Mouse (Mus musculus) limb, embryonic 11.5 days (tissue): ENCODE data around the gene Sema4a. TPM values are rescaled to one million over a fixed set of nuclear protein-coding genes. Genes with fewer than 3 reads are reported as not detected.

Experiments used
- ATAC-seq: fragments of 200-750 bp; cut with Nextera tagmentation; 2 replicates; pipeline ENCODE4 v1.8.0; 2017; ENCODE audit warnings: low read depth; ENCODE audit not compliant: insufficient number of reproducible peaks, low FRiP score, low TSS enrichment
- DNase-seq: peaks from one replicate; pipeline ENCODE4 v3.0.0-alpha.2; 2015; ENCODE audit warnings: low spot score
- H3K27ac ChIP-seq: fragments of 300-500 bp; sonication (generic); replicated peaks from 2 replicates; pipeline ENCODE4 v1.5.1; 2014; ENCODE audit warnings: low read depth, mild to moderate bottlenecking, low read length
- H3K27me3 ChIP-seq: fragments of 300-500 bp; sonication (generic); 2 replicates; pipeline ENCODE4 v1.6.1; 2014; ENCODE audit warnings: mild to moderate bottlenecking, low read length, mixed read lengths; ENCODE audit not compliant: control insufficient read depth, insufficient read depth
- H3K36me3 ChIP-seq: fragments of 300-500 bp; sonication (generic); 2 replicates; pipeline ENCODE4 v1.6.1; 2014; ENCODE audit warnings: mild to moderate bottlenecking, low read length, moderate library complexity, mixed read lengths; ENCODE audit not compliant: control insufficient read depth, insufficient read depth
- H3K4me1 ChIP-seq: fragments of 300-500 bp; sonication (generic); 2 replicates; pipeline ENCODE4 v1.6.1; 2014; ENCODE audit warnings: low read length, mixed read lengths; ENCODE audit not compliant: control insufficient read depth, insufficient read depth
- H3K4me2 ChIP-seq: fragments of 300-500 bp; sonication (generic); 2 replicates; pipeline ENCODE4 v1.6.1; 2014; ENCODE audit warnings: low read depth, mild to moderate bottlenecking, moderate library complexity; ENCODE audit not compliant: severe bottlenecking
- H3K4me3 ChIP-seq: fragments of 300-500 bp; sonication (generic); 2 replicates; pipeline ENCODE4 v1.5.1; 2014; ENCODE audit warnings: low read depth, low read length
- H3K9ac ChIP-seq: fragments of 300-500 bp; sonication (generic); 2 replicates; pipeline ENCODE4 v1.6.1; 2014; ENCODE audit warnings: mild to moderate bottlenecking, low read length
- H3K9me3 ChIP-seq: fragments of 300-500 bp; sonication (generic); 2 replicates; pipeline ENCODE4 v1.6.1; 2016; ENCODE audit warnings: low read length; ENCODE audit not compliant: control insufficient read depth
- WGBS: fragments of 180-500 bp; shearing (Covaris S2); extraction: QIAGEN DNeasy Blood & Tissue Kit; methylation state at CpG from one replicate; pipeline ENCODE4 v1.1.7; 2014; 5-methylcytosine and 5-hydroxymethylcytosine counted together
- polyA plus RNA-seq: library from polyadenylated mRNA; unstranded; fragments of >200 nt; fragmentation: Nextera tagmentation; extraction: Ambion mirVana; gene quantifications from 2 replicates; pipeline ENCODE4 v1.2.1, GENCODE M21; 2014

The Sema4a gene
- polyA plus RNA-seq, 1 experiment from 2014 or later = 5.4 TPM

DNA sequence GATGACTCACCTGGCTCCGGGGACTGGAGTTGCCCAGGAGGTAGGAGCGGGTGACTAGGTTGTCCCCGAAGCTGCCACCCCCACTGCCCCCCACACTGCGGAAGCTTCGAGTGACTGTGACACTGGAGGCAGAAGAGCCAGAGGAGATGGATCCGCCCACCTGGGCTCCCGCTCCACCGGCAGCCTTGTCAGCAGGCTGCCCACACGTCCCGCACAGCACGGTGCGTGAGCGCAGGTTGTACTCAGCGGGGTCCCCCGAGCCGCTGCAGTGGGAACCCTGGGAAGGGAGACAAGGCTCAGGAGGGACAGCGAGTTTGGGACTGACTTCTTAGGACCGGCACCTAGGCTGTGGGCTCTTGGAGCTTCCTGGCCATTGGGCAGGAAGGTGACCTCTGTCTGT, 21.4 kb upstream of the Sema4a start:
- H3K36me3 ChIP-seq = no peaks in the 10 kb centered on the region
- 24% methylated on average over 16 of the region's 18 CpGs for WGBS

DNA sequence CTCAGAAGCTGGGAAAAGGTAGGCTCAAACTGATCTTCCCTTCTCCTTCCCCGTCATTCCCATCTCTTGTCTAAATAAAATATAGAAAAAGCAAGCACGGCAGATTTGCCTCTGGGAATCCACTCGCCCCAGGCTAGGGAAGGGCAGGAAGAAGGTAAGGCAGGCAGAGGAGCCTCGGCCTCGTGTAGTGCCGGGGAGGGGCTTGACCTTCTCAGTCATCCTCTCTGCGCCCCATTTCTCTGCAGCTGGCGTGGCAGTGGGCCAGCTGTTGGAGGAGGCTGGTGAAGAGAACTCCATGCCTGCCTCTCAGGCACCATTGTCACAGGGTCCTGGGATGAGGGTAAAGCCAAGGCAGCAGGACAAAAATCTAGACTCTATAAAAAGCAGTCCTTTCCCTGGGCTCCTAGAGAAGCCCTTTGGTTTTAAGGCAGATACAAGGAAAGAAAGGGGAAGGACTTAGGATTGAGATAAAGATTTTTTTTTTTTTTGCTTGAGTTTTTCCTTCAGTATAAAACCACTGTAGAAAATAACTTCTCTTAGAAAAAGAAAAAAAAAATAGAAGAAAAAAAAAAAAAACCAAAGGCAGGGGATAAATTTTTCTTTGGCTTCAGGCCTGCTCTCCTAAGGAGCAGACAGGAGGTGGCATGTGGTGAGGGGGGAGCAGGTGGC, 20.5 kb upstream of the Sema4a start:
- 55% methylated on average over 8 of the region's 8 CpGs for WGBS
- H3K9ac ChIP-seq = no peak overlapping the region
- H3K9me3 ChIP-seq = no peaks in the 10 kb centered on the region
- H3K4me1 ChIP-seq = peaks cover 4% of the 10 kb centered on the region; the same call in 1 of the 2 replicates
- no peak overlapping the region for H3K4me3 ChIP-seq
- no peak overlapping the region for H3K27ac ChIP-seq
- H3K27me3 ChIP-seq = peaks cover 37% of the 10 kb centered on the region
- no peaks in the 10 kb centered on the region for H3K36me3 ChIP-seq
- ATAC-seq = no peak
- no peak for DNase-seq
- H3K4me2 ChIP-seq = no peak overlapping the region

More for the DNA sequence above, 21.4 kb upstream of the Sema4a start:
- no peaks in the 10 kb centered on the region for H3K9me3 ChIP-seq
- peaks cover 4% of the 10 kb centered on the region; the same call in 1 of the 2 replicates for H3K4me1 ChIP-seq
- no peak overlapping the region for H3K9ac ChIP-seq
- peaks cover 41% of the 10 kb centered on the region for H3K27me3 ChIP-seq
- no peak overlapping the region for H3K4me3 ChIP-seq
- no peak overlapping the region for H3K27ac ChIP-seq
- ATAC-seq (no peak), DNase-seq (no peak)
- H3K4me2 ChIP-seq = no peak overlapping the region

DNA sequence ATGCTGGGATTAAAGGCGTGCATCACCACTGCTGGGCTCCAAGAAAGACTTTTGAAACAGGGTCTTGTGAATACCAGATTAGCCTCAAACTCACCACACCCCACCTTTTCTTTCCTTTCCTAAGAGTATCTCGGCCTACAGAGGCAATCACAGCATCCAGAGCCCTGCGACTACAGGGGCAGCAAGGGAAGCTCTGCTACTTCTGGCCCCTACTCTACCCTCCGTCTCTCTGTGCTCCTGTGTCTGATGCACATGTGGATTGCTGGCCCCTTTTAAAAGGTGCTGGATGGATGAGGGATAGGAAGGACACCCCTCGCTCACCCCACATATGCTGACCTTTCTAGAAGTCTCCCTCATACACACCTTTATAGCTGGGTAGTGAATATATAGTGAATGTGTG, 19.7 kb upstream of the Sema4a start:
- H3K9ac ChIP-seq = no peak overlapping the region
- ATAC-seq (no peak), DNase-seq (no peak)
- H3K9me3 ChIP-seq = no peaks in the 10 kb centered on the region
- 82% methylated on average over 5 of the region's 5 CpGs for WGBS
- H3K4me1 ChIP-seq = peaks cover 4% of the 10 kb centered on the region; the same call in 1 of the 2 replicates
- H3K27me3 ChIP-seq = peaks cover 30% of the 10 kb centered on the region
- H3K36me3 ChIP-seq = no peaks in the 10 kb centered on the region
- H3K4me3 ChIP-seq = no peak overlapping the region
- no peak overlapping the region for H3K27ac ChIP-seq
- no peak overlapping the region for H3K4me2 ChIP-seq

DNA sequence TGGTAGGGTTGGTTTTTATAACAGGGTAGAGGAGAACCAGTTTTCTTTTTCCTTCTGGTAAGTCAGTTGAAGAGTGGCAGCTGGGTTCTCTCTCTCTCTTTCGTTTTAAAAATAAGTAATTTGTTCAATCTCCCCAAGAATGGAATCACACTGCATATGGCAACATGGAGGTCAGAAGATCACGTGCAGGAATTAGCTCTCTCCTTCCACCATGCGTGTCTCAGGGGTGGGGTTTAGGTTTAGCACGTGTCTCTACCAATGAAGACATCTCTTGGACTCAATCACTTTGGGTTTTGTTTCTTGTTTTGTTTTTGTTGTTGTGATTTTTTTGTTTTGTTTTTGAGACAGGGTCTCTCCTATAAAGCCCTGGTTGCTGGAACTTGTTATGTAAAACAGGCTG, 18.8 kb upstream of the Sema4a start:
- Histone ChIP-seq H3K36me3 (no peaks in the 10 kb centered on the region), H3K27me3 (peaks cover 25% of the 10 kb centered on the region), H3K4me3 (no peak overlapping the region), H3K4me1 (peaks cover 4% of the 10 kb centered on the region; the same call in 1 of the 2 replicates), H3K4me2 (no peak overlapping the region), H3K9me3 (no peaks in the 10 kb centered on the region), H3K9ac (no peak overlapping the region), H3K27ac (no peak overlapping the region)
- 91% methylated on average over 4 of the region's 4 CpGs for WGBS
- DNase-seq = no peak
- no peak for ATAC-seq

DNA sequence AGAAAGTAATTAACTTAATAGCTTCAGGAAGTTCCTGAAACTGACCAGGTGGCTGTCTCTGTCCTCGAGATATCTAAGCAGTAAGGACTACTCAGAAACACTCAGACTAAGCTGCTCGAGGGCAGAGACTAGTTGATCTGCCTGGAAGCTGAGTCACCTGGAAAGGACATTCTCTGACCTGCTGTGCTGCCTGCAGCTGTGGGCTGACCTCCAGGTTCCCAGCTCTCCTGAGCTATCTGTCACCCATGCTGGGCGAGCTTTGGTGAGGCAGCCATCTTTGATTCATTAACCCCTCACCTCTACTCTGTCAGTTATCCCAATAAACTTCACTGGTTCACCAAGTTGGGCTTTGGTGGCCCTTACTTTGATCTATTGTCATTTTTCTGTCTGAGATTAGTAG, 18.2 kb upstream of the Sema4a start:
- H3K9ac ChIP-seq = no peak overlapping the region
- DNase-seq = no peak
- H3K27me3 ChIP-seq = peaks cover 19% of the 10 kb centered on the region
- no peaks in the 10 kb centered on the region for H3K36me3 ChIP-seq
- H3K4me3 ChIP-seq = no peak overlapping the region
- no peak overlapping the region for H3K27ac ChIP-seq
- 31% methylated on average over 3 of the region's 3 CpGs for WGBS
- no peak overlapping the region for H3K4me2 ChIP-seq
- no peaks in the 10 kb centered on the region for H3K9me3 ChIP-seq
- ATAC-seq = no peak
- H3K4me1 ChIP-seq = no peaks in the 10 kb centered on the region

DNA sequence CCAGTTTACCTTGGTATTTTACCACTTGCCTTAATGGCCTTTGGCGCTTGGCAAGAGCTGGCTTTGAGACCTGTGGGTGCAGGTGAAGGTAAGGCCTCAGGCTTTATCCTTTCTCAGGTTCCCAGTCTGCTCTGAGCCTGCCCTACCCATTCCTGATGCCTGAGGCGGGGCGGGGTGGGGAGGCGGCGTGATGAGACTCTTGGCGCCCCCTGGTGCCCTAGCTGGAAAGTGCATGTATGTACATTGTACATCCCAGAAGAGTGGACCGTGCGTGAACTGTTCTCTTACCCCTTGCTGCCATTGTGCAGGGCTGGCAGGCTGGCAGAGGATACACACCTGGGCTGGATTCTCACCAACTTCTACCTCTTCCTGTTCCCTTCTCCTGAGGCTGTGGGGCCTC, 16.8 kb upstream of the Sema4a start:
- peak; percentile 91 for DNase-seq
- H3K9ac ChIP-seq = no peak overlapping the region
- H3K27me3 ChIP-seq = peaks cover 8% of the 10 kb centered on the region
- 2% methylated on average over 8 of the region's 8 CpGs for WGBS
- H3K9me3 ChIP-seq = no peaks in the 10 kb centered on the region
- H3K4me2 ChIP-seq = no peak overlapping the region
- H3K4me1 ChIP-seq = no peaks in the 10 kb centered on the region
- H3K27ac ChIP-seq = no peak overlapping the region
- H3K36me3 ChIP-seq = no peaks in the 10 kb centered on the region
- H3K4me3 ChIP-seq = no peak overlapping the region
- 0 out of 2 replicates have a peak, but pooled peaks have one; percentile 54 for ATAC-seq

DNA sequence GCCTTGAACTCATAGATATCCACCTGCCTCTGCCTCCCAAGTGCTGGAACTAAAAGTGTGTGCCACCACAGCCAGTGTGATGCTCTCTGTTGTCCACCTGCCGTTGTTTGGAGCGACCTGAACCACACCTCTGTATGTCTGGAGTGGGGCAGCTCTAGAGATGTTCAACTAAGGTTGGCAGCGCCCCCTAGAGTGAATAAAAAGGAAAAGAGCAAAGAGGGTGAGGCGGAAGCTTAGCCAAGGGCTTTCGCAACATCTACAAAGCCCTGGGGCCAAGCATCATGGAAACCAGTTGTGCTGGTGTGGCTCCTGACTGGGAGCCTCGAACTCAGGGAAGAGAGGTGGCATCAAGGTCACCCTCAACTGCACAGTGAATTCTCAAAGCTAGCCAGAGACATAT, 15.4 kb upstream of the Sema4a start:
- DNase-seq (no peak), ATAC-seq (no peak)
- H3K4me3 ChIP-seq = no peak overlapping the region
- H3K27ac ChIP-seq = no peak overlapping the region
- H3K4me1 ChIP-seq = no peaks in the 10 kb centered on the region
- H3K27me3 ChIP-seq = no peaks in the 10 kb centered on the region
- no peak overlapping the region for H3K4me2 ChIP-seq
- H3K9me3 ChIP-seq = no peaks in the 10 kb centered on the region
- 64% methylated on average over 6 of the region's 6 CpGs for WGBS
- no peaks in the 10 kb centered on the region for H3K36me3 ChIP-seq
- H3K9ac ChIP-seq = no peak overlapping the region

DNA sequence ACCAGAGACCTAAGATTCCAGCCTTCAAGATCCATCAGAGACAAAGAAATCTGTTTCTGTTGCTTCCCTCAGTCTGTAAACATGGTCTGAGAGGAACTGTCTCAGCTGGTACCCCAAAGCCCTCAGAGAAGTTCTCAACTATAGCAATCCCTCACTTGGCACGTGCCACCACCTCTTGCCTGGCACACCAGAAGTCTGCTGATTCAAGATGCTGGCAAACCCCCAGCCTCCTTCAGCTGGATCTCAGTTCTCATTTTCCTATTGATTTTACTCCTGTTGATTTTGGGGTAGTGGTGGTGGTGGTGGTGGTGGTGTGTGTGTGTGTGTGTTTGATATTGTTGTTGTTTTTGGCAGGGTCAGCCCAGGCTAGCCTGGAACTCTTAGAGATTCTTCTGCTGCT, 12.6 kb upstream of the Sema4a start:
- Histone ChIP-seq H3K9ac (0 out of 2 replicates have a peak overlapping the region, but pooled peaks have one; percentile 7), H3K9me3 (no peaks in the 10 kb centered on the region), H3K4me3 (no peak overlapping the region), H3K27ac (no peak overlapping the region), H3K27me3 (no peaks in the 10 kb centered on the region), H3K4me2 (no peak overlapping the region), H3K4me1 (no peaks in the 10 kb centered on the region), H3K36me3 (no peaks in the 10 kb centered on the region)
- DNase-seq (no peak), ATAC-seq (no peak)
- WGBS = 90% methylated on average over 1 of the region's 1 CpGs

DNA sequence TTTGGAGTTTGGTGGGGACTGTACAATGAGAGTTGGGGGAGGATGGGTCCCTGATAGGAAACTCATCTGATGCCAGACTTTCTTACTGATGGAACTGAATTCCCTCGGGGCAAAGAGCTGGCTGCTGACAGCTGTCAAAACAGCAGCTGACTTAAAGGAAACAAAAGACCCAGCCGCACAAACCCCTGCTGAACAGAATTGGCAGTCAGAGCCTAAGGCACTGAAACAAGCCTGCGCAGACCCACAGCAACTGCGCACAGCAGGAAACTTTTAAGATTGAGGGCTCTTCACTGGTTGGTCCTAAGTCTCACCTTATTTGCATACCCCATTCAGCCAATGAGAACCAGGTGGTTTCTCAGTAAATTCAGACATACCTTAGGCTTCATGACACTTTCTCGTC, 12.0 kb upstream of the Sema4a start:
- WGBS = 39% methylated on average over 5 of the region's 5 CpGs
- Histone ChIP-seq H3K9me3 (no peaks in the 10 kb centered on the region), H3K36me3 (no peaks in the 10 kb centered on the region), H3K4me3 (no peak overlapping the region), H3K9ac (no peak overlapping the region), H3K27me3 (no peaks in the 10 kb centered on the region), H3K27ac (no peak overlapping the region), H3K4me1 (no peaks in the 10 kb centered on the region), H3K4me2 (no peak overlapping the region)
- DNase-seq (no peak), ATAC-seq (no peak)
